Mouse (Mus musculus): ENCODE measurements around the gene Pelo.

DNA sequence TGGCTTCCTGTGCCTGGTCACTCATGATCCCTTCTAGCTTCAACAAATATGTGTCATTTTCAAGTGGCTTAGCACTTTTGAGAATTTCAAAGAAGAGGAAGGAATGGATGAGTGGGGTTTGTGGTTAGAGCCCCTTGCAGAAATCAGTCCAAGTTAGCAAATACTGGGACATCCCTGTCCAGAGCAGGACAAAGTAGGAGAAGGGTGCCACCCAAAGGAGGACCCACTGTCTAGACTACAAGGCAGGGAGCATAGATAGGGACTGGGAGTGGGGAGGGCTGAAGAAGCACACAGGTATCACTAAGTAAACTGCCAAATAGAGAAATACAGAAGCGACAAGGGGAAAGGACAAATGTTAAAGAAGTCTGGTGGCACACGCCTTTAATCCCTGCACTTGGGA is 12.8 kb upstream of the Pelo start:
- TF ChIP-seq POLR2A (IDR thresholded peaks at IDR 0.05; ENCODE audit: insufficient read length, low read depth) (no peak), USF1 (IDR thresholded peaks at IDR 0.05; ENCODE audit: low read depth) (no peak), REST (IDR thresholded peaks at IDR 0.05; ENCODE audit: insufficient read depth, insufficient read length) (no peak), POLR2AphosphoS2 (IDR thresholded peaks at IDR 0.05; ENCODE audit: insufficient read length, low read depth) (no peak), MAX (IDR thresholded peaks at IDR 0.05; ENCODE audit: low read depth) (no peak), E2F4 (IDR thresholded peaks at IDR 0.05; ENCODE audit: insufficient read depth) (no peak)
